ENCODE assay signal across 32 mouse cellular contexts in the genomic region with DNA sequence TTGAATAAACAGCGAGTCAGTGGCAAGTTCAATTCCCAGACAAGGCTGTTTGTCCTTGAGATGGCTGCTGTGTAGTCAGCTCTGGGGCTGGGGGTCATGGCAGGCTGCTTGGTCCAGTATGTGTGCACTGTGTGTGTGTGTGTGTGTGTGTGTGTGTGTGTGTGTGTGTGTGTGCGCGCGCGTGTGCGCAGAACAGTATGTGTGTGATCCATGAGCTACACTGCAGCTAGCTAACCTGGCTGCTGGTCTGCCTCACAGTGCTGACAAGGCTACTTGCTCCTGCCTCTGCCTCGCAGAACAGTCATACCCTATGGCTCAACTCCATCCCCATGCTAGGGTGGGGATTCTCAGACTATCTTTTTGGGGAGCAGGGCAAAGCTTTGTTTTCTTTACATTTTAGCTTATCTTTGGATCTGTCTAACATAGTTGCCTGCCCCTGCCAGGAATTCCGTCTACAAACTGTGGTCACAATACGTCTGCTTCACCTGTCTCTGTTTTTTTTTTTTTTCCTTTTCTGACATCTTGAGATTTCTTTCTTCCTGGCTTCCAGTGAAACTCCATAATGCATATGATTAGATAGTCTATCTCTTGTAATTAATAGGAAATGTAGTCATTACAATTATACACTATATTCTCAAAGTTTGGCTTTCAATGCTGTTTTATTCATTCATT.
"Had no signal": no experiment of that assay in that cellular context is flagged by ENCODE, and none has a peak within 500 bp of the region (broad histone marks: within the 10 kb centered on the region; RNA-seq: fewer than 3 reads in every experiment).

No protein-coding gene starts in this region.

- H3K27me3 ChIP-seq: heart, embryonic 12.5 days; heart, embryonic 13.5 days; heart, embryonic 15.5 days; hindbrain, embryonic 12.5 days; hindbrain, embryonic 13.5 days; hindbrain, embryonic 15.5 days; intestine, embryonic 15.5 days; kidney, embryonic 15.5 days had no signal

- DNase-seq: heart, postnatal 10 days; heart, postnatal 14 days; heart, postnatal 36 days; heart, postnatal 4 days; kidney, adult 11 months; kidney, adult 18-20 months; kidney, adult 2 months; kidney, adult 8-10 months; kidney, adult 9 months; kidney, postnatal 10 days; kidney, postnatal 14 days; kidney, postnatal 25 days; kidney, postnatal 36 days; kidney, postnatal 4 days; layer of hippocampus, adult 9-11 months; layer of hippocampus, postnatal 36 days had no signal

- H3K9me3 ChIP-seq: heart, embryonic 10.5 days; heart, embryonic 12.5 days; heart, embryonic 13.5 days; heart, embryonic 15.5 days; hindbrain, embryonic 10.5 days; hindbrain, embryonic 12.5 days; hindbrain, embryonic 13.5 days; hindbrain, embryonic 15.5 days; intestine, embryonic 15.5 days; kidney, embryonic 15.5 days had no signal

- H3K4me3 ChIP-seq: heart, embryonic 10.5 days; heart, embryonic 12.5 days; heart, embryonic 13.5 days; heart, embryonic 15.5 days; hindbrain, embryonic 10.5 days; hindbrain, embryonic 12.5 days; hindbrain, embryonic 13.5 days; hindbrain, embryonic 15.5 days; intestine, embryonic 15.5 days; kidney, embryonic 15.5 days; layer of hippocampus, adult 2 months; left cerebral cortex, adult 2 months had no signal

- H3K4me1 ChIP-seq: heart, embryonic 10.5 days; heart, embryonic 12.5 days; heart, embryonic 13.5 days; heart, embryonic 15.5 days; hindbrain, embryonic 10.5 days; hindbrain, embryonic 12.5 days; intestine, embryonic 15.5 days; kidney, embryonic 15.5 days had no signal

- H3K27ac ChIP-seq: heart, embryonic 10.5 days; heart, embryonic 13.5 days; heart, embryonic 15.5 days; hindbrain, embryonic 10.5 days; hindbrain, embryonic 12.5 days; hindbrain, embryonic 13.5 days; hindbrain, embryonic 14.5 days; hindbrain, embryonic 15.5 days; hindbrain, postnatal 0 days; intestine, embryonic 15.5 days; kidney, embryonic 15.5 days; kidney, postnatal 0 days; layer of hippocampus, adult 2 months; left cerebral cortex, adult 2 months had no signal

- H3K36me3 ChIP-seq: heart, embryonic 10.5 days; heart, embryonic 12.5 days; heart, embryonic 13.5 days; heart, embryonic 15.5 days; hindbrain, embryonic 10.5 days; hindbrain, embryonic 12.5 days; hindbrain, embryonic 13.5 days; hindbrain, embryonic 15.5 days; intestine, embryonic 15.5 days; kidney, embryonic 15.5 days had no signal

- H3K4me2 ChIP-seq: heart, embryonic 11.5 days; heart, embryonic 12.5 days; heart, embryonic 13.5 days; heart, embryonic 15.5 days; hindbrain, embryonic 12.5 days; hindbrain, embryonic 13.5 days; hindbrain, embryonic 14.5 days; hindbrain, embryonic 15.5 days; intestine, embryonic 15.5 days; kidney, embryonic 15.5 days had no signal

- H3K9ac ChIP-seq: heart, embryonic 12.5 days; heart, embryonic 13.5 days; heart, embryonic 15.5 days; hindbrain, embryonic 12.5 days; hindbrain, embryonic 13.5 days; hindbrain, embryonic 14.5 days; hindbrain, embryonic 15.5 days; intestine, embryonic 15.5 days; kidney, embryonic 15.5 days had no signal
